Mouse (Mus musculus) hindbrain, embryonic 14.5 days (tissue): ENCODE measurements at regions not wholly inside any gene's neighbourhood (a gene's known extent, or its start where the extent isn't known, plus 50 kb on each side); places are given as distances from the start of the nearest gene placed in this dataset.

Source experiments
- ATAC-seq: fragments of 200-750 bp; cut with Nextera tagmentation; 2 replicates; pipeline ENCODE4 v1.8.0; 2017; ENCODE audit warnings: moderate number of reproducible peaks, mild to moderate bottlenecking, moderate TSS enrichment, moderate library complexity; ENCODE audit not compliant: low FRiP score
- DNase-seq: peaks from one replicate; pipeline ENCODE4 v3.0.0-alpha.2; 2015; ENCODE audit warnings: low spot score
- H3K27ac ChIP-seq: fragments of 300-500 bp; sonication (generic); 2 replicates; pipeline ENCODE4 v1.5.1; 2014; ENCODE audit warnings: mild to moderate bottlenecking, moderate library complexity
- H3K27me3 ChIP-seq: fragments of 300-500 bp; sonication (generic); 2 replicates; pipeline ENCODE4 v1.6.1; 2014; ENCODE audit warnings: mild to moderate bottlenecking, low read length, mixed read lengths; ENCODE audit not compliant: control insufficient read depth, insufficient read depth
- H3K36me3 ChIP-seq: fragments of 300-500 bp; sonication (generic); replicated peaks from 2 replicates; pipeline ENCODE4 v1.6.1; 2014; ENCODE audit not compliant: control insufficient read depth, insufficient read depth
- H3K4me1 ChIP-seq: fragments of 300-500 bp; sonication (generic); replicated peaks from 2 replicates; pipeline ENCODE4 v1.6.1; 2014; ENCODE audit warnings: antibody characterized with exemption, low read length, mixed read lengths; ENCODE audit not compliant: control insufficient read depth, insufficient read depth
- H3K4me2 ChIP-seq: fragments of 300-500 bp; sonication (generic); replicated peaks from 2 replicates; pipeline ENCODE4 v1.6.1; 2014; ENCODE audit warnings: mild to moderate bottlenecking, moderate library complexity
- H3K4me3 ChIP-seq: fragments of 300-500 bp; sonication (generic); replicated peaks from 2 replicates; pipeline ENCODE4 v1.5.1; 2014; ENCODE audit warnings: mild to moderate bottlenecking, low read length
- H3K9ac ChIP-seq: fragments of 300-500 bp; sonication (generic); 2 replicates; pipeline ENCODE4 v1.6.1; 2014
- H3K9me3 ChIP-seq: fragments of 300-500 bp; sonication (generic); 2 replicates; pipeline ENCODE4 v1.6.1; 2016; ENCODE audit warnings: low read length; ENCODE audit not compliant: control insufficient read depth
- WGBS: fragments of 180-500 bp; shearing (Covaris S2); extraction: QIAGEN DNeasy Blood & Tissue Kit; methylation state at CpG from one replicate; pipeline ENCODE4 v1.1.7; 2014; 5-methylcytosine and 5-hydroxymethylcytosine counted together

DNA sequence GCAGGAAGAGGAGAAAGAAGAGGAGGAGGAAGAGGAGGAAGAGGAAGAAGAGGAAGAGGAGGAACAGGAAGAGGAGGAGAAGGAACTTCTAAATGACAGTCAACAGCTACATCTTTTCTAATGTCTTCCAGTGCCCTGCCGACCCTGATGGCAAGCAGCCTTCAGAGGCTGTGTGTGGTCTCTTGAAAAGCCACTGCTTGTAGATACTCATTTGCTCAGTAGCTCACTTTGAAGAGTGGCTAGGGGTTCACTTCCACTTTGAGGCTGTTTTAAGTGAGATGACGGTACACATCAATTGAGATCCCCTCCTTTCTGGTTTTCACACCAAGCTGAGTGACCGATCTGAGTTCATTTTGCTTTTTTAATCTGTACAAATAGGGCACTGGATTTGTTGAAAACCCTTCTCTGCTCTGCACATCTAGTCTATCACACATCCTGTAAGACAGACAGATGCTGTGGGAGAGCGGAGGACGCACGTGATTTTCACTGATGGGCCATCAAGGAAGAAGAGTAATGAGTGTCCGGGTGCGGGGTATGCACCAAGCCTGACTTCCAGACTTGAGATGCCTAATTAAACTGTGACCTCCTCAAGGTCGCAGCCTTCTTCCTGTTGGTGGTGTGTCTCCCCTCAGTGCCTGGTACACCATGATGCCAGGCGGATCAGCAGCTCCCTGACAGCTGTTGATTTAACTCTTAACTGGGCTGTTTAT lies 239.0 kb downstream of the Mtx2 start:
- DNase-seq (no peak), ATAC-seq (no peak)
- Histone ChIP-seq H3K4me1 (peaks cover 23% of the 10 kb centered on the region; the same call in 1 of the 2 replicates), H3K9ac (no peak overlapping the region), H3K36me3 (no peaks in the 10 kb centered on the region), H3K9me3 (no peaks in the 10 kb centered on the region), H3K27ac (peak overlapping the region; percentile 39; the same call in 1 of the 2 replicates), H3K4me3 (no peak overlapping the region), H3K27me3 (no peaks in the 10 kb centered on the region), H3K4me2 (no peak overlapping the region)
- WGBS, result 68% methylated on average over 10 of the region's 10 CpGs

DNA sequence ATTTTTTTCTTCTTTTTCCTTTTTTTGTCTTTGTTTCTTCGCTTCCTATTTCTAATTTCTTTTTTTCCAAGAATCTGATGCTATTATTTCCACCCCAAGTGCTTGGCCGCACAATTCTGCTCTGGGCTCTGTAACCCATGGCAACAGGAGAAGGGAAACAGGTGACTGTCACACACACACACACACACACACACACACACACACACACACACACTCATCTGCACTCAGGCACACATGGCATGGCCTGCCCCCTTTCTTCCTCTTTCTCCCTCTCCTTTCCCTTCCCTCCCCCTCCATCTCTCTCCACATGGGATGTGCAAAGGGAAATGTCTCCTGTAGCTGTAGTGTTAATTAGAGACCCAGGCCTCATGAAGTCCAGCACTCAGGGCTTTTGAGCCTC lies 239.7 kb downstream of the Mtx2 start:
- WGBS, result 37% methylated on average over 2 of the region's 2 CpGs
- no peak overlapping the region for H3K9ac ChIP-seq
- H3K27ac ChIP-seq, result peak overlapping the region; percentile 43; the same call in 1 of the 2 replicates
- no peaks in the 10 kb centered on the region for H3K36me3 ChIP-seq
- peaks cover 23% of the 10 kb centered on the region; the same call in 1 of the 2 replicates for H3K4me1 ChIP-seq
- H3K4me3 ChIP-seq, result no peak overlapping the region
- no peak overlapping the region for H3K4me2 ChIP-seq
- ATAC-seq, result 0 out of 2 replicates have a peak, but pooled peaks have one; percentile 18
- no peak for DNase-seq
- H3K27me3 ChIP-seq, result no peaks in the 10 kb centered on the region
- no peaks in the 10 kb centered on the region for H3K9me3 ChIP-seq

GRCm38 (mm10) chr2:75069321-75069720 lies 243.7 kb downstream of the Mtx2 start:
- Histone ChIP-seq H3K27ac (no peak overlapping the region), H3K36me3 (no peaks in the 10 kb centered on the region), H3K9me3 (no peaks in the 10 kb centered on the region), H3K27me3 (no peaks in the 10 kb centered on the region), H3K9ac (no peak overlapping the region), H3K4me1 (peaks cover 32% of the 10 kb centered on the region), H3K4me3 (no peak overlapping the region), H3K4me2 (no peak overlapping the region)
- ATAC-seq, result no peak
- no peak for DNase-seq
- 85% methylated on average over 2 of the region's 2 CpGs for WGBS

GRCm38 (mm10) chr2:75072021-75072420 lies 246.4 kb downstream of the Mtx2 start:
- no peak for DNase-seq
- no peaks in the 10 kb centered on the region for H3K27me3 ChIP-seq
- H3K4me2 ChIP-seq, result no peak overlapping the region
- H3K9ac ChIP-seq, result no peak overlapping the region
- peak overlapping the region; percentile 82; the same call in 1 of the 2 replicates for H3K27ac ChIP-seq
- peaks cover 23% of the 10 kb centered on the region for H3K4me1 ChIP-seq
- no peaks in the 10 kb centered on the region for H3K36me3 ChIP-seq
- 69% methylated on average over 3 of the region's 3 CpGs for WGBS
- H3K9me3 ChIP-seq, result no peaks in the 10 kb centered on the region
- ATAC-seq, result no peak
- H3K4me3 ChIP-seq, result no peak overlapping the region

GRCm38 (mm10) chr2:75072471-75072870 lies 246.9 kb downstream of the Mtx2 start:
- Histone ChIP-seq H3K36me3 (no peaks in the 10 kb centered on the region), H3K4me3 (no peak overlapping the region), H3K9me3 (no peaks in the 10 kb centered on the region), H3K27ac (peak overlapping the region; percentile 82), H3K27me3 (no peaks in the 10 kb centered on the region), H3K4me1 (peaks cover 23% of the 10 kb centered on the region), H3K4me2 (no peak overlapping the region), H3K9ac (no peak overlapping the region)
- ATAC-seq (no peak), DNase-seq (no peak)
- WGBS, result 25% methylated on average over 8 of the region's 8 CpGs

GRCm38 (mm10) chr2:75073178-75073577 lies 247.6 kb downstream of the Mtx2 start:
- H3K4me2 ChIP-seq, result no peak overlapping the region
- no peak overlapping the region for H3K4me3 ChIP-seq
- H3K4me1 ChIP-seq, result peaks cover 23% of the 10 kb centered on the region
- ATAC-seq (no peak), DNase-seq (no peak)
- H3K9ac ChIP-seq, result no peak overlapping the region
- 54% methylated on average over 9 of the region's 9 CpGs for WGBS
- H3K27me3 ChIP-seq, result no peaks in the 10 kb centered on the region
- H3K9me3 ChIP-seq, result no peaks in the 10 kb centered on the region
- no peaks in the 10 kb centered on the region for H3K36me3 ChIP-seq
- H3K27ac ChIP-seq, result peak overlapping the region; percentile 82

- H3K27ac ChIP-seq, result 0 out of 2 replicates have a peak overlapping the region, but pooled peaks have one; percentile 51
- H3K9ac ChIP-seq, result no peak overlapping the region
- H3K36me3 ChIP-seq, result no peaks in the 10 kb centered on the region
- ATAC-seq, result no peak
- no peaks in the 10 kb centered on the region for H3K27me3 ChIP-seq
- 72% methylated on average over 12 of the region's 12 CpGs for WGBS
- no peak overlapping the region for H3K4me3 ChIP-seq
- H3K4me1 ChIP-seq, result no peaks in the 10 kb centered on the region
- no peak overlapping the region for H3K4me2 ChIP-seq
- H3K9me3 ChIP-seq, result no peaks in the 10 kb centered on the region
- DNase-seq, result no peak
These were observed 261.6 kb downstream of the Mtx2 start for GRCm38 (mm10) chr2:75087164-75087563.

DNA sequence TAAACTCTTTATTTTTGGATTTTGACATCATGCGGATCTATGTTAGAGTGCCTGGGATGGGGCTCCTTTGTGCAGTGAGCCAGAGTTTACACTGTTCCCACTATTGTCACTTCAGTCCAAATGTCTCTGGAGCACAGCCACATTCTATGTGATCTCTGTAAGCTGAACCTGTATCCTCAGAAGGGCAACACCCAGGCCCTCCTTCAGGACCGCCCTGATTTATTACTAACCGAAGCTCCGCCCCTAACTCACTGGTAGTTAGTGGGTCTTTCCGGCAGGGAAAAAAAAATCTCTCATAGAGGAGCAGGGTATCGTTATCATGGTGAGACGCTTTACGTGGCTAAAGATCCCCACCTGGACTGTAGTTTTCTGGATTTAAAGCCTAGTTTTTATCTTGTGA lies 263.6 kb downstream of the Mtx2 start:
- H3K9me3 ChIP-seq, result no peaks in the 10 kb centered on the region
- H3K36me3 ChIP-seq, result no peaks in the 10 kb centered on the region
- WGBS, result 70% methylated on average over 8 of the region's 8 CpGs
- H3K9ac ChIP-seq, result no peak overlapping the region
- no peaks in the 10 kb centered on the region for H3K27me3 ChIP-seq
- ATAC-seq, result no peak
- H3K4me1 ChIP-seq, result no peaks in the 10 kb centered on the region
- no peak overlapping the region for H3K27ac ChIP-seq
- H3K4me3 ChIP-seq, result no peak overlapping the region
- DNase-seq, result no peak
- H3K4me2 ChIP-seq, result no peak overlapping the region

GRCm38 (mm10) chr2:75089616-75090015 lies 264.0 kb downstream of the Mtx2 start:
- Histone ChIP-seq H3K9me3 (no peaks in the 10 kb centered on the region), H3K27me3 (no peaks in the 10 kb centered on the region), H3K4me3 (no peak overlapping the region), H3K36me3 (no peaks in the 10 kb centered on the region), H3K4me1 (no peaks in the 10 kb centered on the region), H3K27ac (no peak overlapping the region), H3K9ac (no peak overlapping the region), H3K4me2 (no peak overlapping the region)
- DNase-seq (no peak), ATAC-seq (no peak)
- 33% methylated on average over 6 of the region's 6 CpGs for WGBS
